Mouse (Mus musculus) forebrain, embryonic 14.5 days (tissue): ENCODE data around the gene Ube2o. TPM values are rescaled to one million over a fixed set of nuclear protein-coding genes. Genes with fewer than 3 reads are reported as not detected.

Experiments used
- ATAC-seq: fragments of 200-750 bp; cut with Nextera tagmentation; 2 replicates; pipeline ENCODE4 v1.8.0; 2017; ENCODE audit warnings: mild to moderate bottlenecking, moderate library complexity
- DNase-seq: peaks from one replicate; pipeline ENCODE4 v3.0.0-alpha.2; 2015; ENCODE audit warnings: low spot score
- H3K27ac ChIP-seq: fragments of 300-500 bp; sonication (generic); 2 replicates; pipeline ENCODE4 v1.5.1; 2014; ENCODE audit warnings: low read depth, mild to moderate bottlenecking, control low read depth, low read length, moderate library complexity
- H3K27me3 ChIP-seq: fragments of 300-500 bp; sonication (generic); replicated peaks from 2 replicates; pipeline ENCODE4 v1.6.1; 2014; ENCODE audit warnings: low read length, control low read depth, mixed read lengths; ENCODE audit not compliant: control insufficient read depth, insufficient read depth
- H3K36me3 ChIP-seq: fragments of 300-500 bp; sonication (generic); 2 replicates; pipeline ENCODE4 v1.6.1; 2014; ENCODE audit warnings: low read length, control low read depth; ENCODE audit not compliant: control insufficient read depth, insufficient read depth
- H3K4me1 ChIP-seq: fragments of 300-500 bp; sonication (generic); 2 replicates; pipeline ENCODE4 v1.6.1; 2014; ENCODE audit warnings: antibody characterized with exemption, low read length, control low read depth; ENCODE audit not compliant: control insufficient read depth, insufficient read depth
- H3K4me2 ChIP-seq: fragments of 300-500 bp; sonication (generic); 2 replicates; pipeline ENCODE4 v1.6.1; 2014; ENCODE audit warnings: mild to moderate bottlenecking, control low read depth, low read length
- H3K4me3 ChIP-seq: fragments of 300-500 bp; sonication (generic); 2 replicates; pipeline ENCODE4 v1.5.1; 2014; ENCODE audit warnings: low read depth, low read length, control low read depth
- H3K9ac ChIP-seq: fragments of 300-500 bp; sonication (generic); 2 replicates; pipeline ENCODE4 v1.6.1; 2014; ENCODE audit warnings: mild to moderate bottlenecking, low read length, control low read depth, moderate library complexity
- H3K9me3 ChIP-seq: fragments of 300-500 bp; sonication (generic); replicated peaks from 2 replicates; pipeline ENCODE4 v1.6.1; 2016; ENCODE audit warnings: low read length, control low read depth, mixed read lengths; ENCODE audit not compliant: control insufficient read depth
- WGBS: fragments of 180-500 bp; shearing (Covaris S2); extraction: QIAGEN DNeasy Blood & Tissue Kit; methylation state at CpG from one replicate; pipeline ENCODE4 v1.1.7; 2014; 5-methylcytosine and 5-hydroxymethylcytosine counted together
- polyA plus RNA-seq: library from polyadenylated mRNA; unstranded; fragments of >200 nt; fragmentation: Nextera tagmentation; extraction: Ambion mirVana; gene quantifications from 2 replicates; pipeline ENCODE4 v1.2.1, GENCODE M21; 2014

Gene Ube2o
- polyA plus RNA-seq, 1 experiment from 2014 or later: 16.7 TPM

DNA sequence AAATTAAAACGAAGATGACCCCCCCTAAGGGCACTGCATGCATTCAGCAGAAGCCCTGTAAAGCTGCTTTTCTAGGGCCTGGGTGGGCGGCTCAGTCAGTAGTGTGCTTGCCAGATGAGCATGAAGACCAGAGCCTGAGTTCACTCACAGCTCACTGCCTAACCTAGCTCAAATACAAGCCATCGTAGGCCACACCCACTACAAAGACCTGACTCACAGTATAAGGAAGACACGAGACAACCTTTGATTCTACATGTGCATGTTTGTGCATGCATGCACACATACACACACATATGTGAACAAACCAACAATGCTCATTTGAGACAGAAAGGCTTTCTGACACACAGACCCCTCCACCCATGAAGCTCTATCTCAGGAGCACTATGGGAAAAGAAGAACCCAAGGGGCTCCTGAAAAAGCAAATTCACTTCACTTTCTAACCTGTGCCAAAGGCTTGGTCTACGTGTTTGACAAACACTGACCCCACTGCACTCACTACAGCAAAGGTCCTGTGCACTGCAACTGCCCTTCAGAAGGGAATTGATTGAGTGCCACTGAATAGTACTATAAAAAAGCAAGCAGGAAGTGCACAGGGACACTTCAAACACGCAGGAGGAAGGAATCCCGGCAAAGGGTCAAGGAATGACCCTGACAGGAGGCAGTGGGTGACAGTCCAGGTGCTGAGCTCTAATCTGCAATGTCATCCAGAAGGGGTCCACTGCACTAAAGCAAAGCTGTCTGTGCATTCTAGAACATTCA is 15.8 kb downstream of the Ube2o start:
- no peak for ATAC-seq
- Histone ChIP-seq H3K9me3 (no peaks in the 10 kb centered on the region), H3K4me3 (no peak overlapping the region), H3K36me3 (no peaks in the 10 kb centered on the region), H3K27ac (no peak overlapping the region), H3K9ac (no peak overlapping the region), H3K4me1 (no peaks in the 10 kb centered on the region), H3K27me3 (no peaks in the 10 kb centered on the region), H3K4me2 (no peak overlapping the region)
- DNase-seq: no peak
- WGBS: 83% methylated on average over 7 of the region's 7 CpGs

DNA sequence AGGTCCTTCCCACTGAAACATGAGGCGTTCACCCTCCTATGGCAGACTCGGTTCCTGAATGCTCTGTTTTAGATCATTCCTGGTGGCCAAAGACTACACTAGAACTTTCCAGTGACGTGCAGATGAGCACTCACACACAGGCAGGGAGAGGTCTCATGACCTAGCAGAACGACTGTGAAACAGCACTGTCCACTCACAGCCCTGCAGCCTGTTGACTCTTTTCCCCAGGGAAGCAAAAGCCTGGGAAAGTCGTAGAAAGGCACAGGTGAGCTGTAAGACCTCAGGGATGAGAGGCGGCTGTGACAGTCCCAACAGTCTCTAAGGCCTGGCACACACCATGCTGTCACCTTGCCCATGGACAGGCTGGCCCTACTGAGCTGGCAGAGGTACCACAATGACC is 24.9 kb downstream of the Ube2o start:
- no peaks in the 10 kb centered on the region for H3K36me3 ChIP-seq
- no peak overlapping the region for H3K27ac ChIP-seq
- DNase-seq: no peak
- 0 out of 2 replicates have a peak, but pooled peaks cover 6% of the 10 kb centered on the region for H3K4me1 ChIP-seq
- 67% methylated on average over 6 of the region's 6 CpGs for WGBS
- H3K9me3 ChIP-seq: no peaks in the 10 kb centered on the region
- no peaks in the 10 kb centered on the region for H3K27me3 ChIP-seq
- H3K4me3 ChIP-seq: no peak overlapping the region
- no peak overlapping the region for H3K4me2 ChIP-seq
- no peak overlapping the region for H3K9ac ChIP-seq
- ATAC-seq: no peak

DNA sequence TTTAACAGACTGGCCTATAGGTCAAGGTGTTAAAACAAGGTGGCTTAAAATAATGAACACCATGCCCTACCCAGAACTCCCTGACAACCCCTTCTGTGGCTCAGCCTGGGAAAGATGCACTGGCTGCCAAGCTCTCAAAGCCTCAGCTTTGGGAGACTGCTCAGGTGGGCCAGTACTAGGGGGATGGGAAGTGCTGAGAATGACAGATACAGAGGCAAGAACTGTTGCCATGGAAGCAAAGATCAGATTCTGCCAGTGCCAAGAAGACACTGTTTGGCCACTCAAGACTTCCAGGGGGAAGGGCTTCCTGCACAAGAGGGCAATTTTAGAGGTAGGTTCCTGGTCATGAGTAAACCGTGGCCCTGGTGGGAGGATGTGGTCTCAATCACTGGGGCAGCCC is 25.7 kb downstream of the Ube2o start:
- H3K4me2 ChIP-seq: no peak overlapping the region
- H3K4me3 ChIP-seq: no peak overlapping the region
- ATAC-seq (no peak), DNase-seq (no peak)
- WGBS: 94% methylated on average over 1 of the region's 1 CpGs
- 0 out of 2 replicates have a peak, but pooled peaks cover 6% of the 10 kb centered on the region for H3K4me1 ChIP-seq
- H3K36me3 ChIP-seq: no peaks in the 10 kb centered on the region
- H3K27ac ChIP-seq: no peak overlapping the region
- H3K9ac ChIP-seq: no peak overlapping the region; the same call in 1 of the 2 replicates
- no peaks in the 10 kb centered on the region for H3K27me3 ChIP-seq
- H3K9me3 ChIP-seq: no peaks in the 10 kb centered on the region

DNA sequence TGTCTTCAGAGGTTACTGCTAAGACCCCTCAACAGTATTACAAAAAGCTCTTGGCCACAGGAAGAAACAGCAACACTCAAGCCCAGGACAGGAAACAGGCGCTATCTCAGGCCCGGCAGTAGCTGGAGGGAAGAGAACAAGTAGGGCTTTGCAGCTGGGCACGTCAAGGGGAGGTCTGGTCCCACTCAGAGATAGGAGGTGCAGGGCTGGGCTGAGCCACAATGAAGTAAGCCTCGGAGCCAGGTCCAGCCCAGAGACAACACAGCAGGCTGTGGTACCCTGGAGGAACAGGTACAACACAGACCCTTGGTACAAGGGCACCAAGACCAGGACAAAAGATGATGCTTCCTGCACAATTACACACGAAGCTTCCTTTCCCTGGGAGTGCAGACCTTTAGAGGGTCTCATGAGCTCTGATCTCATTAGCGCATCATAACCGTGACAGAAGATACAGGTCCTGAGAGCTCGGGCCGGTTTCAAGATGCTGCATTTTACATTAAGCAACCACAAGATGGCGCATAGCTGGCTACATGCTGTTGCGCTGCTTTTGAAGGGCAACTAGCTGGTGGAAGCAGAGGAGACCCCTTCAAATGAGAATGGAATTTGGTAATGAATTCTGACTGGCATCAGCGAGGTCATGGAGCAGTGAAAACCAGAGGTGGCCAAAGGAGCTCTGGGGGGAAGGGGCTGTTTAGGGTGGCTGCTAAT is 26.9 kb downstream of the Ube2o start:
- Histone ChIP-seq H3K27me3 (no peaks in the 10 kb centered on the region), H3K9me3 (no peaks in the 10 kb centered on the region), H3K4me3 (no peak overlapping the region), H3K27ac (no peak overlapping the region), H3K36me3 (no peaks in the 10 kb centered on the region), H3K4me2 (no peak overlapping the region), H3K4me1 (0 out of 2 replicates have a peak, but pooled peaks cover 6% of the 10 kb centered on the region), H3K9ac (no peak overlapping the region)
- DNase-seq (peak; percentile 83), ATAC-seq (no peak)
- WGBS: 49% methylated on average over 12 of the region's 12 CpGs

DNA sequence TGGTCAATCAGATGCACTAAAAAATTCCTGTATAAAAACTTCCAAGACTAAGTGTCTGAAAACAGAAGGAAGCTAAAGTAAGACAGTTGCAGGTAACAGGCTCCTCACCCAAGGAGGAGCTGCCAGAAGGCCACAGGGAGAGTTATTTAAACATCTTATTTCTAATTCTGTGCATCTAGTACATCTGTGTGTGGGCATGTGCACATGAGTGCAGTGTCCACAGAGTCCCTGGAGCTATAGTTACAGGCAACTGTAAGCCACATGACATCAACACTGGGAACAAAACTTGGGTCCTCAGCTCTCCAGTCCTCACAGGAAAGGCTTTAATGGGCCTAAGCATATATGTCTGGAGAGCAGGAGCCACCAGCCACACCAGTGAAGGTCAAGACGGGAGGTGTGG is 29.1 kb downstream of the Ube2o start:
- ATAC-seq (no peak), DNase-seq (no peak)
- no peak overlapping the region for H3K9ac ChIP-seq
- H3K27ac ChIP-seq: no peak overlapping the region
- H3K36me3 ChIP-seq: no peaks in the 10 kb centered on the region; the same call in none of the 2 replicates
- H3K4me3 ChIP-seq: no peak overlapping the region
- H3K4me2 ChIP-seq: no peak overlapping the region
- no peaks in the 10 kb centered on the region for H3K9me3 ChIP-seq
- WGBS: 97% methylated on average over 1 of the region's 1 CpGs
- H3K27me3 ChIP-seq: no peaks in the 10 kb centered on the region
- 0 out of 2 replicates have a peak, but pooled peaks cover 6% of the 10 kb centered on the region for H3K4me1 ChIP-seq

DNA sequence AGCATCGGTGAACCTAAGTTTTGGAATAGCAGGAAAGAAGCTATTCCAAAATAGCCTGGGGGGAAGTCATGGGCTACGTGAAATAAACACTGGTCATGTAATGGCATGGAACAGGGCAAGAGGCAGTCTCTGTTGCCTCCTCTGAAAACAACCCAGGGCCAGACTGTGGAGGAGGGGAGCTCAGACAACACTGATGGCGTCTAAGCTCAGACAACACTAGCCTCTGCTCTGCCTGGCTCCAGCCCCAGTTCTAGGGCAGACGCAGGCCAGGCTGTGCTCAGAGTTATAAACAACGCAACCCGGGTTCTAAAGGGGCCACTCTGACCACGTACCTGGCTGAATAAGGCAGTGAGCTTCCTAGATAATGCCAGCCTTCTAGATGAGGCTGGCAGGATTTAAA is 30.5 kb downstream of the Ube2o start:
- H3K4me1 ChIP-seq: 0 out of 2 replicates have a peak, but pooled peaks cover 5% of the 10 kb centered on the region
- H3K9ac ChIP-seq: no peak overlapping the region
- H3K27ac ChIP-seq: peak overlapping the region; percentile 3; the same call in 1 of the 2 replicates
- ATAC-seq: no peak
- 86% methylated on average over 7 of the region's 7 CpGs for WGBS
- no peaks in the 10 kb centered on the region for H3K27me3 ChIP-seq
- no peak overlapping the region for H3K4me2 ChIP-seq
- no peaks in the 10 kb centered on the region for H3K9me3 ChIP-seq
- DNase-seq: no peak
- peaks cover 14% of the 10 kb centered on the region for H3K36me3 ChIP-seq
- H3K4me3 ChIP-seq: no peak overlapping the region

DNA sequence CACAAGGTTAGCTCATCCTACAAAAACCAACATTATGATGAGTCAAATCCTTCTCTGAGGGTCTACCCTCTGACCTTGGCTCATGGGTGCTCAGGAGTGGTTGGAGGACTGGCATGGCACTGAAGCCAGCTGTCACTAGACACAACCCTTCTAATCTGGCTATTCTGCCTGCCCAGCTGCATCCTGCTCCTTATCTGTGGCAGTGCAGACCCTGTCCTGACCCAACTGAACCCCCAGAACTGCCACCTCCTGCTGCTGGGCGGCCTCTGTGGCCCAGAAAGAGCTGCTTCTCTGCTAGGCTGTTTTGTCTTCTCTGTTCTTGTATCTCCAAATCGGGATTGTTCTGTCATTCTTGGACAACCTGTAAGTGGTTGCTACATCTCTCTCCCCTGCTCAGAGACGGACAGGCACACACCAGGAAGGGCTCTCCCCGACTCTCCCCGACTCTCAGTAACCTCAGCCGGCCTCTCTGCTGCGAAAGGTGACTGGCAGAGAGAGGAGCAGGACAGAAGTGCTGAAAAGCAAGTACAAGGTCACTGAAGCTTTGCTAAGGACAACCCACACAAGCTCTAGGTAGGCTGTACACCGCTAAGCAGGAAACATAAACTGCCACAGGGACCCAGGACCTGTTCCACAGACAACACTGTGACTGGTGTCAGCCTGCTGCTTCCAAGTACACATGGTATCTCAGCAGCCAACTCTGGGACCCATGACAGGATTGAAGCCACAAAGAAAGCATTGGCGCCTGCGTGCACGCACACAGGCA is 31.8 kb downstream of the Ube2o start:
- Histone ChIP-seq H3K4me2 (no peak overlapping the region), H3K27me3 (no peaks in the 10 kb centered on the region), H3K9me3 (no peaks in the 10 kb centered on the region), H3K27ac (no peak overlapping the region), H3K9ac (no peak overlapping the region), H3K36me3 (peaks cover 27% of the 10 kb centered on the region), H3K4me3 (no peak overlapping the region), H3K4me1 (no peaks in the 10 kb centered on the region)
- DNase-seq: no peak
- ATAC-seq: no peak
- WGBS: 93% methylated on average over 11 of the region's 11 CpGs

DNA sequence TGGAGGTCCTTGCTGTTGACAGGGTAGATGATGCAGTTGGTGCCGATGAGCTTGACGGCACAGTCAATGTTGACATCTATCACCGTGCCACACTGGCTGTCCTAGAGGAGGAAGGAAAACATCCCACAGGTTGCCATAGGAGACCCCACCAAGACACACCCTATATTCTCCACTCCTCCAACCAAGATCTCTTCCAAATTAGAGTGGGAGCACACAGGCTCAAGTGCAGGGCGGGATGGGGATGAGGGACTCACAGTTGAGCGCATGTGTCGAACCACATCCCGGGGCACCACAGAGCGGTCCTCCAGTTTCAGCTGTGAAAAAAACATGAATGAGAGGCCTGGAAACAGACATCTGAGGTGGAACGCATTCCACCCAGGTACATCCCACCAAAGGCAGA is 32.5 kb downstream of the Ube2o start:
- no peak overlapping the region for H3K27ac ChIP-seq
- H3K9ac ChIP-seq: no peak overlapping the region
- H3K27me3 ChIP-seq: no peaks in the 10 kb centered on the region
- no peak overlapping the region for H3K4me2 ChIP-seq
- peaks cover 34% of the 10 kb centered on the region for H3K36me3 ChIP-seq
- H3K4me1 ChIP-seq: no peaks in the 10 kb centered on the region
- 96% methylated on average over 9 of the region's 9 CpGs for WGBS
- ATAC-seq (no peak), DNase-seq (no peak)
- no peak overlapping the region for H3K4me3 ChIP-seq
- H3K9me3 ChIP-seq: no peaks in the 10 kb centered on the region
